Mouse (Mus musculus) heart, embryonic 12.5 days (tissue): ENCODE measurements around the gene Cnn1. TPM values are rescaled to one million over a fixed set of nuclear protein-coding genes. Genes with fewer than 3 reads are reported as not detected.

Experiments used
- ATAC-seq: fragments of 200-750 bp; cut with Nextera tagmentation; 2 replicates; pipeline ENCODE4 v1.8.0; 2017; ENCODE audit warnings: moderate TSS enrichment, moderate library complexity; ENCODE audit not compliant: insufficient number of reproducible peaks, low FRiP score
- H3K27ac ChIP-seq: fragments of 300-500 bp; sonication (generic); 2 replicates; pipeline ENCODE4 v1.5.1; 2016; ENCODE audit warnings: mild to moderate bottlenecking, moderate library complexity; ENCODE audit not compliant: poor library complexity, severe bottlenecking
- H3K27me3 ChIP-seq: fragments of 300-500 bp; sonication (generic); replicated peaks from 2 replicates; pipeline ENCODE4 v1.6.1; 2016; ENCODE audit warnings: mild to moderate bottlenecking, moderate library complexity
- H3K36me3 ChIP-seq: fragments of 300-500 bp; sonication (generic); 2 replicates; pipeline ENCODE4 v1.6.1; 2016; ENCODE audit warnings: mild to moderate bottlenecking, moderate library complexity
- H3K4me1 ChIP-seq: fragments of 300-500 bp; sonication (generic); replicated peaks from 2 replicates; pipeline ENCODE4 v1.6.1; 2016; ENCODE audit warnings: mild to moderate bottlenecking
- H3K4me2 ChIP-seq: fragments of 300-500 bp; sonication (generic); 2 replicates; pipeline ENCODE4 v1.6.1; 2016; ENCODE audit warnings: mild to moderate bottlenecking, moderate library complexity
- H3K4me3 ChIP-seq: fragments of 300-500 bp; sonication (generic); 2 replicates; pipeline ENCODE4 v1.5.1; 2016; ENCODE audit warnings: mild to moderate bottlenecking
- H3K9ac ChIP-seq: fragments of 300-500 bp; sonication (generic); 2 replicates; pipeline ENCODE4 v1.6.1; 2016; ENCODE audit warnings: mild to moderate bottlenecking, moderate library complexity
- H3K9me3 ChIP-seq: fragments of 300-500 bp; sonication (generic); replicated peaks from 2 replicates; pipeline ENCODE4 v1.6.1; 2016; ENCODE audit warnings: mild to moderate bottlenecking, moderate library complexity
- WGBS: fragments of 180-500 bp; shearing (Covaris S2); methylation state at CpG from one replicate; pipeline ENCODE4 v1.1.7; 2016; 5-methylcytosine and 5-hydroxymethylcytosine counted together
- polyA plus RNA-seq: library from polyadenylated mRNA; unstranded; fragments of >200 nt; fragmentation: Nextera tagmentation; extraction: Ambion mirVana; gene quantifications from 2 replicates; pipeline ENCODE4 v1.2.1, GENCODE M21; 2016

Cnn1 gene
- polyA plus RNA-seq, 1 experiment from 2014 or later: 391 TPM

- Histone ChIP-seq H3K27me3 (peaks cover 11% of the 10 kb centered on the region), H3K36me3 (no peaks in the 10 kb centered on the region), H3K4me3 (peak overlapping the region; percentile 48), H3K9ac (peak overlapping the region; percentile 71), H3K4me2 (peak overlapping the region; percentile 86), H3K27ac (peak overlapping the region; percentile 7; the same call in 1 of the 2 replicates), H3K9me3 (no peaks in the 10 kb centered on the region), H3K4me1 (peaks cover 12% of the 10 kb centered on the region)
- peak; percentile 76 for ATAC-seq
- WGBS: under 1% methylated on average over 35 of the region's 35 CpGs
Measured at GRCm38 (mm10) chr9:22131226-22131981, 32.4 kb downstream of the Cnn1 start.

GRCm38 (mm10) chr9:22132220-22132619 lies 33.2 kb downstream of the Cnn1 start:
- Histone ChIP-seq H3K9ac (peak overlapping the region; percentile 71; the same call in 1 of the 2 replicates), H3K27me3 (peaks cover 11% of the 10 kb centered on the region), H3K36me3 (no peaks in the 10 kb centered on the region), H3K9me3 (no peaks in the 10 kb centered on the region), H3K4me1 (peaks cover 18% of the 10 kb centered on the region), H3K4me2 (peak overlapping the region; percentile 86), H3K4me3 (peak overlapping the region; percentile 48), H3K27ac (0 out of 2 replicates have a peak overlapping the region, but pooled peaks have one; percentile 7)
- ATAC-seq: no peak
- WGBS: 36% methylated on average over 11 of the region's 11 CpGs

- H3K9me3 ChIP-seq: no peaks in the 10 kb centered on the region
- 77% methylated on average over 7 of the region's 7 CpGs for WGBS
- H3K4me2 ChIP-seq: 0 out of 2 replicates have a peak overlapping the region, but pooled peaks have one; percentile 39
- 0 out of 2 replicates have a peak overlapping the region, but pooled peaks have one; percentile 53 for H3K9ac ChIP-seq
- no peak for ATAC-seq
- H3K36me3 ChIP-seq: no peaks in the 10 kb centered on the region
- H3K27me3 ChIP-seq: peaks cover 11% of the 10 kb centered on the region; the same call in 1 of the 2 replicates
- peaks cover 19% of the 10 kb centered on the region for H3K4me1 ChIP-seq
- peak overlapping the region; percentile 32 for H3K4me3 ChIP-seq
- peak overlapping the region; percentile 47 for H3K27ac ChIP-seq
Measured at GRCm38 (mm10) chr9:22134246-22134890, 35.4 kb downstream of the Cnn1 start.

- peak overlapping the region; percentile 32 for H3K4me3 ChIP-seq
- 72% methylated on average over 9 of the region's 9 CpGs for WGBS
- H3K27me3 ChIP-seq: peaks cover 7% of the 10 kb centered on the region; the same call in 1 of the 2 replicates
- H3K9ac ChIP-seq: peak overlapping the region; percentile 53; the same call in 1 of the 2 replicates
- peak overlapping the region; percentile 47 for H3K27ac ChIP-seq
- H3K9me3 ChIP-seq: no peaks in the 10 kb centered on the region
- H3K36me3 ChIP-seq: no peaks in the 10 kb centered on the region
- no peak overlapping the region for H3K4me2 ChIP-seq
- ATAC-seq: no peak
- H3K4me1 ChIP-seq: peaks cover 19% of the 10 kb centered on the region
Measured at GRCm38 (mm10) chr9:22134988-22135643, 36.1 kb downstream of the Cnn1 start.

- peak; percentile 74 for ATAC-seq
- peak within 1 kb of the TSS; percentile 53; the same call in 1 of the 2 replicates for H3K9ac ChIP-seq
Measured at GRCm38 (mm10) chr9:22135644-22136390, 36.8 kb downstream of the Cnn1 start, which contains the start of gene Acp5. Gene Acp5, minus strand, starts transcription at chr9:22135711.

GRCm38 (mm10) chr9:22136765-22137547 lies 37.9 kb downstream of the Cnn1 start:
- peak; percentile 59; the same call in 1 of the 2 replicates for ATAC-seq
- Histone ChIP-seq H3K27ac (peak overlapping the region; percentile 55), H3K9ac (peak overlapping the region; percentile 49)

More at GRCm38 (mm10) chr9:22135644-22136390, 36.8 kb downstream of the Cnn1 start, which contains the start of gene Acp5:
- H3K4me2 ChIP-seq: peak within 1 kb of the TSS; percentile 44
- WGBS: 55% methylated on average over 7 of the region's 7 CpGs
- peaks cover 19% of the 10 kb centered on the region for H3K4me1 ChIP-seq
- H3K36me3 ChIP-seq: no peaks in the 10 kb centered on the region
- peaks cover 7% of the 10 kb centered on the region; the same call in 1 of the 2 replicates for H3K27me3 ChIP-seq
- H3K27ac ChIP-seq: peak within 1 kb of the TSS; percentile 55
- H3K9me3 ChIP-seq: no peaks in the 10 kb centered on the region
- H3K4me3 ChIP-seq: peak within 1 kb of the TSS; percentile 32

GRCm38 (mm10) chr9:22138480-22138879 lies 39.5 kb downstream of the Cnn1 start:
- 30% methylated on average over 2 of the region's 2 CpGs for WGBS
- Histone ChIP-seq H3K36me3 (no peaks in the 10 kb centered on the region), H3K27ac (no peak overlapping the region), H3K4me3 (no peak overlapping the region), H3K4me2 (no peak overlapping the region), H3K9me3 (no peaks in the 10 kb centered on the region), H3K27me3 (peaks cover under 1% of the 10 kb centered on the region; the same call in 1 of the 2 replicates), H3K4me1 (peaks cover 8% of the 10 kb centered on the region; the same call in 1 of the 2 replicates), H3K9ac (no peak overlapping the region)
- ATAC-seq: no peak

More at GRCm38 (mm10) chr9:22136765-22137547, 37.9 kb downstream of the Cnn1 start:
- Histone ChIP-seq H3K27me3 (peaks cover 4% of the 10 kb centered on the region; the same call in 1 of the 2 replicates), H3K36me3 (no peaks in the 10 kb centered on the region), H3K4me2 (peak overlapping the region; percentile 44), H3K4me3 (peak overlapping the region; percentile 11; the same call in 1 of the 2 replicates), H3K4me1 (peaks cover 9% of the 10 kb centered on the region), H3K9me3 (no peaks in the 10 kb centered on the region)
- 15% methylated on average over 22 of the region's 23 CpGs for WGBS

- Histone ChIP-seq H3K27ac (no peak overlapping the region), H3K9me3 (no peaks in the 10 kb centered on the region), H3K36me3 (no peaks in the 10 kb centered on the region), H3K4me3 (no peak overlapping the region), H3K4me2 (no peak overlapping the region), H3K9ac (no peak overlapping the region), H3K4me1 (peaks cover 8% of the 10 kb centered on the region; the same call in 1 of the 2 replicates), H3K27me3 (no peaks in the 10 kb centered on the region)
- whole genome bisulfite sequencing: 86% methylated on average over 5 of the region's 5 CpGs
- no peak for ATAC-seq
Measured at GRCm38 (mm10) chr9:22139746-22140145, 40.7 kb downstream of the Cnn1 start.

GRCm38 (mm10) chr9:22143108-22144037 lies 44.4 kb downstream of the Cnn1 start:
- peaks cover 3% of the 10 kb centered on the region; the same call in 1 of the 2 replicates for H3K9me3 ChIP-seq
- no peak overlapping the region for H3K9ac ChIP-seq
- H3K4me2 ChIP-seq: no peak overlapping the region
- ATAC-seq: peak; percentile 51
- no peaks in the 10 kb centered on the region for H3K4me1 ChIP-seq
- no peaks in the 10 kb centered on the region for H3K36me3 ChIP-seq
- no peak overlapping the region for H3K4me3 ChIP-seq
- no peak overlapping the region for H3K27ac ChIP-seq
- no peaks in the 10 kb centered on the region for H3K27me3 ChIP-seq
- WGBS: 50% methylated on average over 17 of the region's 17 CpGs
